Mouse (Mus musculus) midbrain, embryonic 10.5 days (tissue): ENCODE measurements around the gene Srms. TPM values are rescaled to one million over a fixed set of nuclear protein-coding genes. Genes with fewer than 3 reads are reported as not detected.
A peak's percentile ranks its signal among the peaks of the same experiment; 100 is the strongest.

ENCODE experiments used
- DNase-seq: peaks from one replicate; pipeline ENCODE4 v3.0.0-alpha.2; 2017; ENCODE audit warnings: low spot score
- H3K27ac ChIP-seq: fragments of 300-500 bp; sonication (generic); replicated peaks from 2 replicates; pipeline ENCODE4 v1.5.1; 2016; ENCODE audit warnings: mild to moderate bottlenecking
- H3K27me3 ChIP-seq: fragments of 300-500 bp; sonication (generic); 2 replicates; pipeline ENCODE4 v1.6.1; 2016; ENCODE audit warnings: low read depth, mild to moderate bottlenecking; ENCODE audit not compliant: poor library complexity, severe bottlenecking
- H3K36me3 ChIP-seq: fragments of 300-500 bp; sonication (generic); 2 replicates; pipeline ENCODE4 v1.6.1; 2016; ENCODE audit warnings: mild to moderate bottlenecking, moderate library complexity
- H3K4me1 ChIP-seq: fragments of 300-500 bp; sonication (generic); 2 replicates; pipeline ENCODE4 v1.6.1; 2016
- H3K4me3 ChIP-seq: fragments of 300-500 bp; sonication (generic); 2 replicates; pipeline ENCODE4 v1.5.1; 2016; ENCODE audit warnings: mild to moderate bottlenecking, moderate library complexity
- H3K9me3 ChIP-seq: fragments of 300-500 bp; sonication (generic); replicated peaks from 2 replicates; pipeline ENCODE4 v1.6.1; 2016; ENCODE audit warnings: mild to moderate bottlenecking
- WGBS: fragments of 180-500 bp; shearing (Covaris S2); methylation state at CpG from one replicate; pipeline ENCODE4 v1.1.7; 2016; 5-methylcytosine and 5-hydroxymethylcytosine counted together
- polyA plus RNA-seq: library from polyadenylated mRNA; unstranded; fragments of >200 nt; fragmentation: Nextera tagmentation; extraction: Ambion mirVana; gene quantifications from 2 replicates; pipeline ENCODE4 v1.2.1, GENCODE M21; 2016

The Srms gene
- polyA plus RNA-seq = 0.10 and 0.20 TPM in 2 replicates

DNA sequence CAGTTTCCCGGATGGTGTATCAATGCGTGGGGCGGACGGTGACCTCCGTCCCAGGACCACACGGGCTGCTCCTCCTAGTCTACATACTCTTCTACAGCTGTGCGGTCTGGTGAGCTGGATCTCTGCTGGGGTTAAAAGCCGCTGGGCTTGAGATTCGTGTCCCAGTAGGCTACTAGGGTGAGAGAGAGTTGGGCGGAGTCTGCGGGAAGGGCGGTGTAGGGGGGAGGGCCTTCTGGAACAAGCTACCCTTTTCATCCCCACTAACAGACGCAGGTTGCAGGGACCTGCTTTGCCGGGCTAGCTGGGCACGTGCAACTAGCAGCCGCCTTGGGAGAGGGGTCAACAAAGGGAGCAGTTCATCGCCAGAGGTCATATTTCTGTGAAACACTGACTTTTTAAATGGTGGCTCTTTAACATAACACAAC lies at the start of gene Srms:
TSS of gene Srms (minus strand) at position 165 of the 425 bp plus-strand sequence.
- WGBS = under 1% methylated on average over 17 of the region's 17 CpGs
- peak; percentile 39 for DNase-seq
- Histone ChIP-seq H3K9me3 (no peaks in the 10 kb centered on the region), H3K4me3 (peak within 1 kb of the TSS; percentile 48), H3K27ac (no peak within 1 kb of the TSS), H3K4me1 (peaks cover 18% of the 10 kb centered on the region), H3K27me3 (peaks cover 65% of the 10 kb centered on the region), H3K36me3 (no peaks in the 10 kb centered on the region)

DNA sequence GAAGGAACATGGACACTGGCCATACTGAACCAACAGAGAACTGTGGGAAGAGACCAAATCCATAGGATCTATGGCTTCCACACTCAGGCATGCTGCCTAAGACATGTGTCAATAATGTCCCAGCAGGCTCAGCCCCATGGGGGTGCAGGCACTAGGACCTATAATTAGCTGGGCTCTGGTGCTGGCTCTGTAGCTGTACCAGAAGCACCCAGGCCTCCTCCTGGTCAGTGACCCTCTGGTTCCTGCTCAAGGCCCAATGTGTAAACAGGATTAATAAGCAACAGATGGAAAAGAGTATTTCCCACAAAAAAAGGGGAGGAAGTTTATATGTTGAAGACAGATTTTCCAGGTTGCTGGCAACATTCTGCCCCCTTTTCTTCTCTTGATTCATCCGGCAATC lies 40.3 kb upstream of the Srms start:
- H3K27ac ChIP-seq = no peak overlapping the region
- H3K36me3 ChIP-seq = peaks cover 76% of the 10 kb centered on the region
- WGBS = 75% methylated on average over 1 of the region's 1 CpGs
- no peaks in the 10 kb centered on the region for H3K9me3 ChIP-seq
- no peak overlapping the region for H3K4me3 ChIP-seq
- no peaks in the 10 kb centered on the region for H3K27me3 ChIP-seq
- H3K4me1 ChIP-seq = no peaks in the 10 kb centered on the region
- DNase-seq = no peak

DNA sequence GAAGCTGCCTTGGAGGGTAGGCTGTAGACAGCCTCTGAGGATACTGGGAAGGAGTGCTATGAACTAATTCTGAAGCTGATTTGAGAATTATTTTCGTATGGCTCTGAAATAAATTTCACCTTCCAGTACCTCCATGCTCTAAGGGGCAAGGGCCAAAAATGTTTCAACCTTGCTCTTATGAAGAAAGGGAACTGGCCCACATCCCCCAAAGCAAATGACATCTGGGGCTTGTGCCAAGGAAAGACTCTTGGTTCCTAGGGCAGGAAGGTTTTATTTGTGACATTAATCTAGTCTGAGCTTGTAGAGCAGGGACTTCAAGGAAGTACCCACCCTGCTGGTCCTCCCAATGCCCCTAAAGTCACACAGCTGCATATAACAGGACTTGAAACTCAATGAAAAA lies 38.9 kb upstream of the Srms start:
- Histone ChIP-seq H3K4me3 (no peak overlapping the region), H3K36me3 (peaks cover 62% of the 10 kb centered on the region), H3K27me3 (no peaks in the 10 kb centered on the region), H3K27ac (no peak overlapping the region), H3K4me1 (no peaks in the 10 kb centered on the region), H3K9me3 (no peaks in the 10 kb centered on the region)
- DNase-seq = no peak
- WGBS = 80% methylated on average over 1 of the region's 1 CpGs

DNA sequence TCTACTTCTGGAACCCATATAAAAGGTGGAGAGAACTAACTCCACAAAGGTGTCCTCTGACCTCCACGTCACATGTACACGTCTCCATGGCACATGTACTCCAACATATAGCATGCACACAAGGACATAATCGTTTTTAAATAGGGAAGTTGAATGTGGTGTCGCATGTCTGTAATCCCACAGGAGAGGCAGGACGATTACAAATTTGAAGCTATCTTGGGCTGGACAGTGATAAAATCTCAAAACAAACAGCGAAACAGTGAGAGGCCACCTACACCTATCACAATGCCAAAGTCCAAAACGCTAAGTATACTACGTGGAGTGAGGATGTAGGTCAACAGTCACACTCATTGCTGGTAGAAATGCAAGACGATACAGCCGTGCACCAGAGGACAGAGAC lies 36.2 kb upstream of the Srms start:
- no peak overlapping the region for H3K27ac ChIP-seq
- 85% methylated on average over 10 of the region's 10 CpGs for WGBS
- H3K27me3 ChIP-seq = no peaks in the 10 kb centered on the region
- H3K4me1 ChIP-seq = no peaks in the 10 kb centered on the region
- peaks cover 36% of the 10 kb centered on the region for H3K36me3 ChIP-seq
- no peaks in the 10 kb centered on the region for H3K9me3 ChIP-seq
- H3K4me3 ChIP-seq = no peak overlapping the region
- DNase-seq = no peak

DNA sequence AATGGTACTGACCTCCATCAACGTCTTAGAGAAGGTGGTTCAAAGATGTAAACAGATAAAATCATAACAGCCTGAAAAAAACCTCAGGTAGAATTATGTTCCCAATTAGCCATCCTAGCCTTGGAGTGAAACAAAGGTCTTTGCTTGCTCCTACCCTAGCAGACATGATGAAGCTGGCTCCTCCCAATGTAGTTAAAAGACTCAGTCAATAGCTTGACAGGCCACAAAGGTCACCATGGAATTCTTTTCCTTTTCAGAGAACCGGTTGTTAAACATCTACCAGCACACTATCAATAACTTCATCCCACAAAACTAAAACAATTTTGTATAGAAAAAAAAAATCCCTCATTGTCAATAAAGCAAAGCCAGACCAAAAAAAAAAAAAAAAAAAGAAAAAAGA lies 32.0 kb upstream of the Srms start:
- Histone ChIP-seq H3K27me3 (no peaks in the 10 kb centered on the region), H3K9me3 (no peaks in the 10 kb centered on the region), H3K4me1 (peaks cover 16% of the 10 kb centered on the region), H3K36me3 (no peaks in the 10 kb centered on the region), H3K27ac (no peak overlapping the region), H3K4me3 (no peak overlapping the region)
- 38% methylated on average over 2 of the region's 2 CpGs for WGBS
- no peak for DNase-seq

DNA sequence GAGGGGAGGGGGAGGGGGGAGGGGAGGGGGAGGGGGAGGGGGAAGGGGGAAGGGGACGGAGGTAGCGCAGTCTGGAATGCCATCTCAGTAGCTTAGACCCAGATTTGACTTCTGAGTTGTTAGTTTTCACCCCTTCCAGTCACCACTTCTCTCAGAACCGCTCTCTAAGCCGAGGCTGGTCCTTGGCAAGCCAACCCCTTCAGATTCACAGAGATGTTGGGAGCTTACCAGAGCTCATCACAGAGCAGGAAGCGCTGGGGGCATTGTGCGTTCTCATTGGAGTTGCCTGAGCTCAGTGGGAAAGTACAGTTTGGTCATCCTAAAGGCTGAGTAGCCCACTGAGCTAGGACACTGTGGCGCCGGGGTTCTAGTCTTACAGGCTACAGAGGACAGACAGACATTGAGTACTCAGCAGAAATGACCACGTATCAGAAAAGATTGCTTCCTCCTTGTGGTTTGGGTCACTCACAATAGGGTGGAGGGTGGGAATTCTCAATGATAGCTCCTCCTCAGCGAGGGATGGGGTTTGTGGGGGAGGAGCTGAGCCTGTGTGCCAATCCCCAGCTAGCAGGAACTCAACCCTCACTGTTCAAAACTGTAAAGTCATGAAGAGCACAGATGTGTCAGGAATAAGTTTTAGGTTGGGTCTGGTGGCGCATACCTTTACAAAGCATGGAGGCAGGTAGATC lies 30.9 kb upstream of the Srms start:
- Histone ChIP-seq H3K4me3 (no peak overlapping the region), H3K27ac (no peak overlapping the region), H3K36me3 (no peaks in the 10 kb centered on the region), H3K9me3 (no peaks in the 10 kb centered on the region), H3K27me3 (no peaks in the 10 kb centered on the region), H3K4me1 (peaks cover 16% of the 10 kb centered on the region)
- DNase-seq = no peak
- 38% methylated on average over 11 of the region's 11 CpGs for WGBS

DNA sequence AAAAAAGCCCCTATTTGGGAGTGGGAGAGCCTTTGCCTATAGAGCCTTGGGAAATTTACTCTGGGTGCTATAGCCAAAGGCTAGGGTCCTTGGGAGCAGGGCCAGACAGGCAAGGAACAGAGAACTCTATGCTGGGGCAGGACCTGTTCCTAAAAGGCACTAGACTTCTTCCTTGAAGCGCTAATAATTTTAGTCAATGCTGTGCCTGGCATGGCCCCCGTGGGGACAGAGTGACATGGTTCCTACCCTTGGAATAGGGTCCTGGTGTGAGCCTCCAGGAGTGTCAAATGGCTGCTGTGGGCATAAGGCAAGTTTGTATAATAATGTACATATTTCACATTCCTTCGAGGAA lies 29.3 kb upstream of the Srms start:
- no peaks in the 10 kb centered on the region for H3K9me3 ChIP-seq
- no peak overlapping the region for H3K27ac ChIP-seq
- 82% methylated on average over 3 of the region's 3 CpGs for WGBS
- H3K4me1 ChIP-seq = peaks cover 21% of the 10 kb centered on the region
- no peaks in the 10 kb centered on the region for H3K27me3 ChIP-seq
- H3K4me3 ChIP-seq = peak overlapping the region; percentile 44; the same call in 1 of the 2 replicates
- H3K36me3 ChIP-seq = no peaks in the 10 kb centered on the region
- no peak for DNase-seq

DNA sequence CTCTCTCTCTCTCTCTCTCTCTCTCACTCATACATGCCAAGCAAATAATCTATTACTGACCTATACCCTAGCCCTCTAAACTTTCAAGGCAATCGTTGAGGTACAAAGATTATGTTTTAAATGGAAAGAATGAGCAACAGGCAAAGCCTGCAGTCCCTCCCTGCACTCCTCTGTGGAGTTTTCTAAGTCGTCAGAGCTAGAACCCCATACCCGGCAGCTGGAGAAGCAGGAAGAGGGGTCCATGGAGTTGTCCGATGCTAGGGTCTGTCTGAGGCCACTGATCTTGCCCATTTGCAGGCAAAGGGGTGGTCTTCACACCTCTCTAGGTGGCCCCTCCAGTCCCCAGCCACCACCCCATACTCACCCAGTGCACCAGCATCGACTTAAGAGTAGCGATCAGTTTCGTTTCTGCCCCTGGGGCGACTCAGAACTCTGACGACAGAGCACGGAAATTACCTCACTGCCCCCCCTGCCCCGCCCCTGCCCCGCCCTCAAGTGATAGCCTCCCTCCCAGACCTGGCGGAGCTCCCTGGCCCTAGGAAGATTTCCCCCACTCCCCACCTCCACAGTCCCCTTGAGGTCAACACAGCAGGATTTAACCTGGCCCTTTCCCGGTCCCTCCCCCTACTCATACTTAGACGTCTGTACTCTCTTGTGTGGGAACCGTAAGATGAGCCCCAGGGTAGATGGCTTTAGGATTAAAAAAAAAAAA lies 28.8 kb upstream of the Srms start, which contains the start of gene Helz2:
TSS of gene Helz2 (minus strand) at position 426 of the 712 bp plus-strand sequence.
- no peaks in the 10 kb centered on the region for H3K36me3 ChIP-seq
- 14% methylated on average over 16 of the region's 16 CpGs for WGBS
- H3K27me3 ChIP-seq = no peaks in the 10 kb centered on the region
- DNase-seq = no peak
- peak within 1 kb of the TSS; percentile 44 for H3K4me3 ChIP-seq
- peaks cover 21% of the 10 kb centered on the region for H3K4me1 ChIP-seq
- no peak within 1 kb of the TSS for H3K27ac ChIP-seq
- H3K9me3 ChIP-seq = no peaks in the 10 kb centered on the region

DNA sequence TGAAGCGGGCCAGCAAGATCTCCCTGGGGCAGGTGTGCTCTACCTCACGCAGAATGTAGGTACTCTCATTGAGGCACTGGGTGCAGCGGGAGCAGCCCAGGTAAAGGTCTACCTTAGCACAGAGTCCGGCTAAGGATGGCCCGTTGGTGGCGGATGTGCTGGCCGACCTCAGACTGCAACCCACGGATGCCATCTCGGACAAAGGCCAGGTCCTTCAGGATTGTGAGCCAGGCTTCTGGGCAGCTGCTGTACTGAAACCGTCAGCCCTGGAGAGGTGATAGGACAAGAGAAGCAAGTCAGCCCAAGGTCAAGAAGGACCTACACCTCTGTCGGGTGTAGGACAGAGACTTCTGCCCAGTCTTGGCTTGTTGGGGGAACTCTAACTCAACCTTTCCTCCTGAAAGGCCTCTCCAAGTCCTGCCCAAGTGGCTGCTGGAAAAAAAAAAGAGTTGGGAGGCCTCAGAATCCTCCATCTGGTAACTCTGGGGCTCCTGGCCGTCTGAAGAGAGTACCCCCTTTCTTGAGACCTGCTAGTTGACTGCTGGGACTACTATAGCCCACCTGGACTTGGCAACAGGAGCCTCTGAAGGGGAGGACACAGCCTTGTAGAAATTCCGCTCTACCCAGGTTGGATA lies 27.9 kb upstream of the Srms start:
- H3K4me1 ChIP-seq = peaks cover 21% of the 10 kb centered on the region
- no peaks in the 10 kb centered on the region for H3K9me3 ChIP-seq
- H3K27me3 ChIP-seq = no peaks in the 10 kb centered on the region
- peak overlapping the region; percentile 44; the same call in 1 of the 2 replicates for H3K4me3 ChIP-seq
- no peaks in the 10 kb centered on the region for H3K36me3 ChIP-seq
- DNase-seq = no peak
- WGBS = 92% methylated on average over 13 of the region's 13 CpGs
- no peak overlapping the region for H3K27ac ChIP-seq

DNA sequence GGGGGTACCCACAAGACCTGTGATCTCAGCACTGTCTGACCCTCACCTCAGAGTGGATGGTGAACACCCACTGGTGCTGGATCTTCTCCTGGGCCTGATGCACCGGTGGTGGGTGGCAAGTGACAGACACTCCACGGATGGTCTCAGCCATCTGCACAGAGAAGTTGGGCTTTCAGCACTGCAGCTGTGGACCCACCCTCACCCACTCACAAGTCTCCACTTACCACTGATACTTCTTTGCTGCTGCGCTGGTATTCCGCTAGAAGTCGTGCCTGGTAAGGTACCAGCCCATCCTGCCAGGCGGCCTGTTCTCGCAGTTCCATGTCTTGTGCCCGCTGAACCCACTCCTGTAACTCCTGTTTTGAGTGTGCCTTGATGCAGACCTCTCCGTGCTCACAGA lies 26.3 kb upstream of the Srms start:
- Histone ChIP-seq H3K27me3 (no peaks in the 10 kb centered on the region), H3K4me3 (no peak overlapping the region), H3K36me3 (no peaks in the 10 kb centered on the region), H3K27ac (no peak overlapping the region), H3K4me1 (peaks cover 21% of the 10 kb centered on the region), H3K9me3 (no peaks in the 10 kb centered on the region)
- 90% methylated on average over 9 of the region's 9 CpGs for WGBS
- no peak for DNase-seq

DNA sequence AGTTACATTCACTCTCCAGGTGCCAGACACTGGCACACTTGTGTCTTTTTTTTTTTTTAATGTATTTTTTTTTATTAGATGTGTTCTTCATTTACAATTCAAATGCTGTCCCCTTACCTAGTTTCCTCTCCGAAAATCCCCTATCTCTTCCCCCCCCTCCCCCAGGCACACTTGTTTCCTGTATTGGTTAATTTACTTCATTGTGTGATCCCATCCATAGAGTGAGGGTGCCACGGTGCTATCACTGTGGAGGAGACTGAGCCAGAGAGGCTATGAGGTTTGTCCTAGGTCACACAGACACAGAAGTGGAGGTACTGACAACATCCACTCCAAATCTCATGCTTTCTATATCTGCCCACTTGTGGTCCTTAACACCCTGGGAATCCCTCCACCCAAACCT lies 25.9 kb upstream of the Srms start:
- Histone ChIP-seq H3K4me3 (no peak overlapping the region), H3K27me3 (no peaks in the 10 kb centered on the region), H3K36me3 (no peaks in the 10 kb centered on the region), H3K4me1 (peaks cover 18% of the 10 kb centered on the region), H3K27ac (no peak overlapping the region), H3K9me3 (no peaks in the 10 kb centered on the region)
- 78% methylated on average over 2 of the region's 2 CpGs for WGBS
- no peak for DNase-seq

DNA sequence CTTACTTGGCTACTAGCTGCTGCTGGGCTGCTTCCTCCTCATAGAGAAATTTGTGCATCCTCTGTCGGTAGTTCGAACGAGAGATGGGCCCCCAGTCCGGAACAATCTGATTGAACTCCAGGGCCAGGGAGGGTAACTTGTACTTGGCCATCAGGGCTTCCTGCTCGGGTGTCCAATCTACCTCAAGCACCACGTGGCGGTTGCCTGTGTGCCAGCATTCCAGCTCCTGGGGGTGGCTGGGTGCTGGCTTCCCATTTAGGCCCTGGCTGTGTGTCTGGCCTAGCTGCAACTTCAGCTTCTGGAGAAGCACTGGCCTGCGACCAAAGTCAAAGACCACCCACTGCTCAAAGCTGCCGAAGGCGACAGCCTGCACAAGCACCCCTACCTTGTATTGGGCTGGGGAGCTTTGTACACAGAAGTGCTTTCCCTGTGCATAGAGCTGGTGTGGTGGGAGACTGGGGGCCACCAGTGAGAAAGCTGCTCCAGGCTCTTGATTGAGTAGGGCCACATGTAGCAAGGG lies 25.2 kb upstream of the Srms start:
- Histone ChIP-seq H3K27me3 (no peaks in the 10 kb centered on the region), H3K36me3 (no peaks in the 10 kb centered on the region), H3K4me3 (no peak overlapping the region), H3K27ac (no peak overlapping the region), H3K4me1 (peaks cover 15% of the 10 kb centered on the region), H3K9me3 (no peaks in the 10 kb centered on the region)
- DNase-seq = no peak
- 73% methylated on average over 10 of the region's 10 CpGs for WGBS
